Mouse (Mus musculus): ENCODE results near the gene Spats2.

- TF ChIP-seq POLR2A (IDR thresholded peaks at IDR 0.05; ENCODE audit: extremely low read depth, insufficient read depth, low read length): no peak
- no peak for TF ChIP-seq CTCF (IDR thresholded peaks at IDR 0.05; ENCODE audit: extremely low read depth, insufficient read depth, low read length)
Observed at GRCm38 (mm10) chr15:99105238-99105637, 20.5 kb upstream of the Spats2 start.
